Mouse (Mus musculus) heart, embryonic 16.5 days (tissue): ENCODE results near the gene Gm5447. TPM values are rescaled to one million over a fixed set of nuclear protein-coding genes. Genes with fewer than 3 reads are reported as not detected.
A peak's percentile ranks its signal among the peaks of the same experiment; 100 is the strongest.

Experiments
- ATAC-seq: fragments of 200-750 bp; cut with Nextera tagmentation; replicated peaks from 2 replicates; pipeline ENCODE4 v1.8.0; 2017; ENCODE audit warnings: moderate number of reproducible peaks; ENCODE audit not compliant: insufficient read depth, low FRiP score; ENCODE audit errors: extremely low read depth
- H3K27ac ChIP-seq: fragments of 300-500 bp; sonication (generic); 2 replicates; pipeline ENCODE4 v1.5.1; 2014; ENCODE audit warnings: mild to moderate bottlenecking, low read length, control low read depth, moderate library complexity
- H3K27me3 ChIP-seq: fragments of 300-500 bp; sonication (generic); 2 replicates; pipeline ENCODE4 v1.6.1; 2014; ENCODE audit warnings: low read length, mixed read lengths; ENCODE audit not compliant: control insufficient read depth, insufficient read depth
- H3K36me3 ChIP-seq: fragments of 300-500 bp; sonication (generic); 2 replicates; pipeline ENCODE4 v1.6.1; 2014; ENCODE audit not compliant: control insufficient read depth, insufficient read depth
- H3K4me1 ChIP-seq: fragments of 300-500 bp; sonication (generic); 2 replicates; pipeline ENCODE4 v1.6.1; 2014; ENCODE audit warnings: low read length, mixed read lengths; ENCODE audit not compliant: control insufficient read depth, insufficient read depth
- H3K4me2 ChIP-seq: fragments of 300-500 bp; sonication (generic); 2 replicates; pipeline ENCODE4 v1.6.1; 2014; ENCODE audit warnings: low read depth, mild to moderate bottlenecking, control low read depth, low read length
- H3K4me3 ChIP-seq: fragments of 300-500 bp; sonication (generic); 2 replicates; pipeline ENCODE4 v1.5.1; 2014; ENCODE audit warnings: mild to moderate bottlenecking, control low read depth, low read length
- H3K9ac ChIP-seq: fragments of 300-500 bp; sonication (generic); 2 replicates; pipeline ENCODE4 v1.6.1; 2014; ENCODE audit warnings: low read length, control low read depth
- H3K9me3 ChIP-seq: fragments of 300-500 bp; sonication (generic); replicated peaks from 2 replicates; pipeline ENCODE4 v1.6.1; 2016; ENCODE audit warnings: low read length; ENCODE audit not compliant: control insufficient read depth
- WGBS: fragments of 180-500 bp; shearing (Covaris S2); extraction: QIAGEN DNeasy Blood & Tissue Kit; methylation state at CpG from one replicate; pipeline ENCODE4 v1.1.7; 2014; 5-methylcytosine and 5-hydroxymethylcytosine counted together
- polyA plus RNA-seq: library from polyadenylated mRNA; unstranded; fragments of >200 nt; fragmentation: Nextera tagmentation; extraction: Ambion mirVana; gene quantifications from 2 replicates; pipeline ENCODE4 v1.2.1, GENCODE M21; 2015

The Gm5447 gene
- polyA plus RNA-seq, 1 experiment from 2014 or later, result 0.16 TPM

DNA sequence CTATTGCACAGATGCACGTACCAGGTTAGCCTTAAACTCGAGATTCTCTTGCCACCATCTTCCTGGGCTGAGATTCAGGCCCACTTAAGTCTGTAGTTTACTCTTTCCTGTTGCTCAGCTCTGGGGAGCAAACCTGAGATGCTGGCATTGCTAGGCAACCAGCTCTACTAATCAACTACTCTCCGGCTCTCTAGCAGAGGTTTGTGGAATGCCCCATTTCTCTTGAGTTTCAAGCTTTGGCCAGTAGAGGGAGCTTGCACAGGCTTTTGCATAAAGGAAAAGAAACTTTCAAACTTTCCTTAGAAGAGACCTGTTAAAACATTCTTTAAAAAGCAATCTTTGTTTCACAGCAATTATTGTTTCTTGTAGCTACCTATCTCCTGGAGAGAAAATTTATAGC is 19.8 kb downstream of the Gm5447 start:
- Histone ChIP-seq H3K27me3 (0 out of 2 replicates have a peak, but pooled peaks cover 2% of the 10 kb centered on the region), H3K36me3 (no peaks in the 10 kb centered on the region), H3K9me3 (no peaks in the 10 kb centered on the region), H3K27ac (no peak overlapping the region), H3K4me3 (no peak overlapping the region), H3K9ac (no peak overlapping the region), H3K4me2 (no peak overlapping the region), H3K4me1 (no peaks in the 10 kb centered on the region)
- WGBS, result 30% methylated on average over 3 of the region's 3 CpGs
- no peak for ATAC-seq

- Histone ChIP-seq H3K4me2 (no peak overlapping the region), H3K4me1 (no peaks in the 10 kb centered on the region), H3K9ac (no peak overlapping the region), H3K36me3 (no peaks in the 10 kb centered on the region), H3K4me3 (no peak overlapping the region), H3K27ac (no peak overlapping the region), H3K27me3 (0 out of 2 replicates have a peak, but pooled peaks cover 2% of the 10 kb centered on the region), H3K9me3 (no peaks in the 10 kb centered on the region)
- ATAC-seq, result no peak
- WGBS, result 67% methylated on average over 6 of the region's 6 CpGs
These were observed 20.4 kb downstream of the Gm5447 start for GRCm38 (mm10) chr13:30994249-30994858.

DNA sequence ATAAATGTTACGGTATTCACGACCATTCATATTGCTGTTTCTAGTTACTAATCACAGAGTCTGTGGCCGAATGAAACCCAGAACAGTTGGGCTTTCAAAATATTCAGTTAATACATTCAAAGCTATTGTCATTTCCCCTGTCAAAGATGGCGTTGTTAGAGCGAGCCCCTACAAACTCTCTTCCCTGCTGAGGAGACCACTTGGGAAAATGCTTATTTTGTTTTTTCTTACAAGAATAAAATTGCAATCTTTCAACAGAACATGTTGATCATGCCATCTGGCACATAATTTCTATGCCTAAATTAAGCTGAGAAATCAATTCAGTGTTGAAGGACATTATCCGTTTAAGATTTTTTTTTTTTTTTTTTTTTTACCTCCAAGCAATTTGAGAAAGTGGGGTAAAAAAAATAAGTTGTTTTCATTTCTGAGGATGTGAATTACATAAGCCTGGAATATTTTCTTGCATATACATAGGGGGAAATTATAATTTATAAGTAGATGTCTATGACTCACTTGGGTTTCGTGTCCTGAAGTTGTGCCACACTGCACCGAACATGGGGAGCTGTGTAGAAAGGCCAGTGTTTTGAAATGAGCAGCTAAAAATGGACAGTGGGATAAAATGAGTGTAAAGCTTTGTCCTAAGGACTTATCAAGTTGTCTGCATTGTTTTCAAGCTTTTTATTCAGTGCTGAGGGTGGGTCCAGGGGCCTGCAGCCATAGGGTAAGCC is 23.7 kb downstream of the Gm5447 start:
- no peaks in the 10 kb centered on the region for H3K9me3 ChIP-seq
- H3K4me1 ChIP-seq, result no peaks in the 10 kb centered on the region
- H3K4me3 ChIP-seq, result no peak overlapping the region
- no peak for ATAC-seq
- H3K9ac ChIP-seq, result no peak overlapping the region
- 0 out of 2 replicates have a peak, but pooled peaks cover 2% of the 10 kb centered on the region for H3K27me3 ChIP-seq
- H3K36me3 ChIP-seq, result no peaks in the 10 kb centered on the region
- H3K27ac ChIP-seq, result no peak overlapping the region
- 79% methylated on average over 8 of the region's 8 CpGs for WGBS
- H3K4me2 ChIP-seq, result no peak overlapping the region

DNA sequence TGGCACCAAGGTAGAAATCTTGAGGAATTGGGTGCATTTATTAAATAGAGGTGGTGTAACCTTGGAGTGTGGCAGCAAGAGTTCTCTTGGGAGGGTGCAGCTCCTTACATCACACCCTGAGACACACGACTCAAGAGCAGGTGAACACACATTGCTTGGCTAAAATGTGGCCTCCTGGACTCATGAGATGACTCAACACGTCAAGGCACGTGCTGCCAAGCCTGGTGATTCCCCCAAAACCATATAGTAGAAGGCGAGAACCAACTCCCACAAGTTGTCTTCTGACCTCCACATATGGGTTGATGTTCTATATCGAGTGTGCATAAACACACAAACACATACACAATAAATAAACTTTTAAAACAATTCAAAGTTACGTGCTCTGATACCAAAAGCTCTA is 25.8 kb downstream of the Gm5447 start:
- H3K4me2 ChIP-seq, result no peak overlapping the region
- no peak for ATAC-seq
- H3K9ac ChIP-seq, result no peak overlapping the region
- no peaks in the 10 kb centered on the region for H3K9me3 ChIP-seq
- no peaks in the 10 kb centered on the region for H3K36me3 ChIP-seq
- H3K4me3 ChIP-seq, result no peak overlapping the region
- H3K4me1 ChIP-seq, result no peaks in the 10 kb centered on the region
- H3K27me3 ChIP-seq, result 0 out of 2 replicates have a peak, but pooled peaks cover 2% of the 10 kb centered on the region
- no peak overlapping the region for H3K27ac ChIP-seq
- 67% methylated on average over 6 of the region's 6 CpGs for whole genome bisulfite sequencing

DNA sequence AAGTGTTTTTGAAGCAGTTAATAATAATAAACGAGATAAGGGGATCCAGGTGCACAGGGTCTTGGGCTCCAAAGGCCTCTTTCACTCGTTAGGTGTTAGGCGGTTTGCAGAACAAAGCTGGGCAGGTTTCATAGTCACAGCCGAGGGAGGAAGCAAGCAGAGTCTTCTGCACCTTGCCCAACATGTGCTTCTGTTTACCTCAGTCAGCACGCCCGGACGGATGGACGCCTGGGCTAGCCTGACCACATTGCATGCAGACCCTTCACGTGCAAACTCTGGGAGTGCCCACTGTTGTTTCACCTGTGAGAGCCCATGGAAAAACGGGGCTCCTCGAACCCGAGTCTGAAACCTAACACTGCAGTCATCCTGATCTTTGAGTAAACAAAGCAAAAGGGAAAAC is 30.5 kb downstream of the Gm5447 start:
- ATAC-seq, result no peak
- Histone ChIP-seq H3K27me3 (no peaks in the 10 kb centered on the region), H3K27ac (no peak overlapping the region), H3K36me3 (no peaks in the 10 kb centered on the region), H3K4me3 (no peak overlapping the region), H3K4me2 (peak overlapping the region; percentile 31), H3K9me3 (no peaks in the 10 kb centered on the region), H3K4me1 (no peaks in the 10 kb centered on the region), H3K9ac (no peak overlapping the region)
- 43% methylated on average over 12 of the region's 12 CpGs for WGBS

GRCm38 (mm10) chr13:31004995-31005394 is 31.0 kb downstream of the Gm5447 start:
- 51% methylated on average over 4 of the region's 4 CpGs for WGBS
- no peaks in the 10 kb centered on the region for H3K9me3 ChIP-seq
- no peaks in the 10 kb centered on the region for H3K4me1 ChIP-seq
- H3K4me3 ChIP-seq, result no peak overlapping the region
- H3K4me2 ChIP-seq, result peak overlapping the region; percentile 31; the same call in 1 of the 2 replicates
- no peak for ATAC-seq
- H3K9ac ChIP-seq, result no peak overlapping the region
- no peaks in the 10 kb centered on the region for H3K27me3 ChIP-seq
- H3K27ac ChIP-seq, result no peak overlapping the region
- H3K36me3 ChIP-seq, result no peaks in the 10 kb centered on the region

GRCm38 (mm10) chr13:31017545-31017944 is 43.5 kb downstream of the Gm5447 start:
- 81% methylated on average over 3 of the region's 3 CpGs for WGBS
- H3K27me3 ChIP-seq, result no peaks in the 10 kb centered on the region
- H3K4me2 ChIP-seq, result no peak overlapping the region
- no peak overlapping the region for H3K4me3 ChIP-seq
- no peaks in the 10 kb centered on the region for H3K9me3 ChIP-seq
- no peak overlapping the region for H3K27ac ChIP-seq
- H3K9ac ChIP-seq, result no peak overlapping the region
- no peak for ATAC-seq
- no peaks in the 10 kb centered on the region for H3K36me3 ChIP-seq
- no peaks in the 10 kb centered on the region for H3K4me1 ChIP-seq

GRCm38 (mm10) chr13:31021514-31021913 is 47.5 kb downstream of the Gm5447 start:
- 48% methylated on average over 4 of the region's 4 CpGs for WGBS
- Histone ChIP-seq H3K4me1 (no peaks in the 10 kb centered on the region), H3K4me2 (no peak overlapping the region), H3K9me3 (no peaks in the 10 kb centered on the region), H3K36me3 (no peaks in the 10 kb centered on the region), H3K9ac (no peak overlapping the region), H3K4me3 (no peak overlapping the region), H3K27ac (no peak overlapping the region), H3K27me3 (no peaks in the 10 kb centered on the region)
- ATAC-seq, result no peak

DNA sequence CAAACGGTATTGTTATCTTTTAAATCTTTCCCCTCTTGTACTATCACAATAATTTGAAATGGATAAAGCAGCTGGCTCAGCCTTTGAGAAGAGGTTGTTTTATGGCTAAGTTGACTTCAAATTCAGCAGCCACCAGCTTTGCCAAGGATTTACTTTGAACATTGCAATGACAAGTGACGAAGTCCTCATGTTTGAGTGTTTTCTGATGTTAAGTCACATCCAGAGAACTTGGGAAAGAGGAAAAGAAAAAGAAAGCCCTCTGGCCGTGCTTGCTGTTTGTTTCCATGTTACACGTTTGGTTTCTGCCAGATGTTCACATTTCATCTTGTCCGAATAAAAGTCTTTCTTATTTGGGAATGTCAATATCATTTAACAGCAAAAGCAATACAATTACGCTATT is 47.9 kb downstream of the Gm5447 start:
- Histone ChIP-seq H3K4me2 (no peak overlapping the region), H3K9me3 (no peaks in the 10 kb centered on the region), H3K27me3 (no peaks in the 10 kb centered on the region), H3K4me1 (no peaks in the 10 kb centered on the region), H3K9ac (no peak overlapping the region), H3K4me3 (no peak overlapping the region), H3K36me3 (no peaks in the 10 kb centered on the region), H3K27ac (no peak overlapping the region)
- 59% methylated on average over 6 of the region's 6 CpGs for WGBS
- ATAC-seq, result no peak
